Mouse (Mus musculus) hindbrain, postnatal 0 days (tissue): ENCODE measurements at regions not wholly inside any gene's neighbourhood (a gene's known extent, or its start where the extent isn't known, plus 50 kb on each side); places are given as distances from the start of the nearest gene placed in this dataset.

ENCODE experiments used
- ATAC-seq: fragments of 200-750 bp; cut with Nextera tagmentation; 2 replicates; pipeline ENCODE4 v1.8.0; 2017; ENCODE audit warnings: mild to moderate bottlenecking, moderate TSS enrichment, moderate library complexity
- DNase-seq: peaks from one replicate; pipeline ENCODE4 v3.0.0-alpha.2; 2015; ENCODE audit warnings: low spot score
- H3K27ac ChIP-seq: fragments of 300-500 bp; sonication (generic); 2 replicates; pipeline ENCODE4 v1.5.1; 2014; ENCODE audit warnings: mild to moderate bottlenecking
- H3K27me3 ChIP-seq: fragments of 300-500 bp; sonication (generic); 2 replicates; pipeline ENCODE4 v1.6.1; 2014; ENCODE audit warnings: low read length, mixed read lengths; ENCODE audit not compliant: insufficient read depth
- H3K36me3 ChIP-seq: fragments of 300-500 bp; sonication (generic); 2 replicates; pipeline ENCODE4 v1.6.1; 2014; ENCODE audit warnings: low read length, mixed read lengths; ENCODE audit not compliant: insufficient read depth
- H3K4me1 ChIP-seq: fragments of 300-500 bp; sonication (generic); 2 replicates; pipeline ENCODE4 v1.6.1; 2014; ENCODE audit warnings: antibody characterized with exemption, low read length, mixed read lengths; ENCODE audit not compliant: insufficient read depth
- H3K4me2 ChIP-seq: fragments of 300-500 bp; sonication (generic); 2 replicates; pipeline ENCODE4 v1.6.1; 2014; ENCODE audit warnings: low read depth, mild to moderate bottlenecking, low read length, moderate library complexity, mixed read lengths
- H3K4me3 ChIP-seq: fragments of 300-500 bp; sonication (generic); 2 replicates; pipeline ENCODE4 v1.5.1; 2014; ENCODE audit warnings: low read length
- H3K9ac ChIP-seq: fragments of 300-500 bp; sonication (generic); replicated peaks from 2 replicates; pipeline ENCODE4 v1.6.1; 2014; ENCODE audit warnings: mild to moderate bottlenecking, low read length, moderate library complexity, mixed read lengths
- H3K9me3 ChIP-seq: fragments of 300-500 bp; sonication (generic); 2 replicates; pipeline ENCODE4 v1.6.1; 2016; ENCODE audit warnings: low read length, mixed read lengths
- CTCF ChIP-seq: IDR thresholded peaks from 2 replicates; pipeline ENCODE4 v1.5.1; 2016; ENCODE audit warnings: antibody characterized with exemption, control low read depth, low read depth
- WGBS: fragments of 180-500 bp; shearing (Covaris S2); extraction: QIAGEN DNeasy Blood & Tissue Kit; methylation state at CpG from one replicate; pipeline ENCODE4 v1.1.7; 2014; 5-methylcytosine and 5-hydroxymethylcytosine counted together

DNA sequence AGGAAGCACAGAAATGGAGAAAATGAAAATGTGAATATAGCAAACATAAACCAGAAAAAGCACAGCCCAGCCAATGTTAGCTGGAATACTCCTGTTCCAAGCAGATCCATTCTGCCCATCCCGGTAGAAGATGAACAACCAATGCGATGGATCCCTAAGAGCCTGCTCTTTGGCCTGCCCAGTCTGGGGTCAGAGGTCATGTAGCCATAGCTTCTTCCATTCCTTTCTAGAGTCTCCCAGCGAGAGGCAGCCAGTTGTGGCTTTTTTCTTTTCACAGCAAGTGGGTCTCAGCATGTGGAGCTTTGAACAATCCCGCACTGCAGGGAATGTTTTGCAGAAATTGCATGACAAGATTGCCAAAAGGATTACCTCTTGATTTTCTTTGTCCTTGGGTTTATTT is 585.6 kb upstream of the Adgrl4 start:
- TF ChIP-seq CTCF: no peak
- no peak overlapping the region for H3K4me3 ChIP-seq
- WGBS: 17% methylated on average over 4 of the region's 4 CpGs
- ATAC-seq (no peak), DNase-seq (no peak)
- no peak overlapping the region for H3K9ac ChIP-seq
- H3K27me3 ChIP-seq: no peaks in the 10 kb centered on the region
- no peaks in the 10 kb centered on the region for H3K9me3 ChIP-seq
- H3K27ac ChIP-seq: no peak overlapping the region
- H3K36me3 ChIP-seq: no peaks in the 10 kb centered on the region
- H3K4me1 ChIP-seq: no peaks in the 10 kb centered on the region
- no peak overlapping the region for H3K4me2 ChIP-seq

DNA sequence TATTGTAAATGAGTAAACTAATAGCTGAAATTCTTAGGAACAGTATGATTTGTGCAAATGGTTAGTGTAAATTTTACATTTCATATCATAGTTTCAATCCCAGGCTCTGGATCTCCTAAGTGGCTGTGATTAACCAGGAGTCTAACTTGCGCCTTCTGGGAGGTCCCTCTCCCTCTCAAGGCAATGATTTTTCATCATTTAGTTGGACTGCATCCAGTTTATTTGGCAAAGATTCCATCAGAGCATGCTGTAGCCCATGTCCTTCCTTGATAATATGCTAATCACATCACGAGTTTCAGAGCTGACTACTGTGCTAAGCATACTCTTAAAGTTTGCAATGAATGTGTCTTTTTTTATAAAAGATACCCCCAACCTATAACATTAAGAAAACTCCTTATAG is 541.0 kb upstream of the Adgrl4 start:
- no peak overlapping the region for H3K4me2 ChIP-seq
- no peak overlapping the region for H3K4me3 ChIP-seq
- no peaks in the 10 kb centered on the region for H3K9me3 ChIP-seq
- no peaks in the 10 kb centered on the region for H3K27me3 ChIP-seq
- DNase-seq (peak; percentile 30), ATAC-seq (no peak)
- TF ChIP-seq CTCF: no peak
- no peak overlapping the region for H3K27ac ChIP-seq
- WGBS: 59% methylated on average over 2 of the region's 2 CpGs
- no peaks in the 10 kb centered on the region for H3K36me3 ChIP-seq
- no peaks in the 10 kb centered on the region for H3K4me1 ChIP-seq
- no peak overlapping the region for H3K9ac ChIP-seq

DNA sequence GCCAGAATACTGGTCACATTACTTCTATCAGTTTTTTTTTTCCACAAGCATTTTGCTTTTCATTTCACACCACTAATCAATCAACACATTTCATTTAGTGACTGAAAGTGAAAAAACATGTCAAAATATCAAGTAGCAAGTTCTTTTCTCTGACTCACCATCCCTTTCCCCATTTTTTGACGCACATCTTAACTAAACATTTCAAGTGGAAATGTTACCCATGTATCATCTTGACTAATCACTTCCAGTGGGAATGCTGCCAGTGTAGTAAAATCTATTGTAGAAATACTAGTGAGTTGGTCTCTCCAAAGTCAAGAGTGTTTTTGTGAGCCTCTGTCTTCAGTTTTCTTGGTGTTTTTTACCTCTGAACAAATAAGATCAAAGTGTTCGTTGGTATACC is 527.6 kb upstream of the Adgrl4 start:
- H3K4me3 ChIP-seq: no peak overlapping the region
- no peaks in the 10 kb centered on the region for H3K36me3 ChIP-seq
- DNase-seq (no peak), ATAC-seq (no peak)
- TF ChIP-seq CTCF: no peak
- H3K4me2 ChIP-seq: no peak overlapping the region
- H3K4me1 ChIP-seq: no peaks in the 10 kb centered on the region
- no peak overlapping the region for H3K9ac ChIP-seq
- H3K27ac ChIP-seq: no peak overlapping the region
- H3K27me3 ChIP-seq: no peaks in the 10 kb centered on the region
- no peaks in the 10 kb centered on the region for H3K9me3 ChIP-seq
- 89% methylated on average over 2 of the region's 2 CpGs for WGBS

DNA sequence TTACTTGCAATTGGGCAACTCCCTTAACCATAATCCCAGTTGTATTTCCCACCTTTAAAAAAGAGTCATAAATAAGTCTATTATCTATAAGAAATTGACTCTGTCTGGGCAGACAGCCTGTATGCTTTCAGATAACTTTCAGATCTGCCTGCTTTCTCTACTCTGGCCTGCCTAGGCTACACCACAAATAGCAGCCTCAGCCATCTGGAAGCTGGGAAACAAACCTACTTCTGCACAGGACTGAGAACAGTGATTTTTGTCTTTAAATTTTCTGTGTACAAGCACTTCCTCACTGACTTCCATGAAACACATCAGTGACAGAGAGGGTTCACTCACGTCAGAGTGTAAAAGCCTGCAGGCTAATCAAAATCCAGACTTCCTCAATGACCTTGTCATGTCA is 482.8 kb upstream of the Adgrl4 start:
- Histone ChIP-seq H3K27ac (no peak overlapping the region), H3K36me3 (no peaks in the 10 kb centered on the region), H3K4me1 (no peaks in the 10 kb centered on the region), H3K4me2 (no peak overlapping the region), H3K4me3 (no peak overlapping the region), H3K9me3 (no peaks in the 10 kb centered on the region), H3K9ac (no peak overlapping the region), H3K27me3 (no peaks in the 10 kb centered on the region)
- DNase-seq: no peak
- TF ChIP-seq CTCF: no peak
- no peak for ATAC-seq
- WGBS: 61% methylated on average over 1 of the region's 1 CpGs

DNA sequence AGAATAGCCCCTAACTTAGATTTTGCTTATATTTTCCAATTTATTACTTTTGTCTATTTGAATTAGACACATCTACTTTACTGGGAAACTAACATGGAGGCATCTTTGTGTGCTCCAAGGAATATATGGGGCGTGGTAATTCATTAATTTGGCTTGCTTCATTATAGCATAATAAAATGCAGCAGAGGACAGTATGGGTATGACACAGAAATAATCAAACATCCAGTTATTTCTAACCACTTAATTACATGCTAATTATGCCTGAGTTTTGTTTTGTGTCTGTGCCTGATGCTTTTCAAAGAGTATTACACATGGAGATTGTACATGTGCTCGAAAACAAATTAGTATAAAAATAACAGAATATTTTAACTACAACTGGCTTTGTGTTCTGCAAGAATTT is 438.0 kb upstream of the Adgrl4 start:
- H3K4me3 ChIP-seq: no peak overlapping the region
- no peaks in the 10 kb centered on the region for H3K9me3 ChIP-seq
- ATAC-seq (no peak), DNase-seq (no peak)
- no peaks in the 10 kb centered on the region for H3K36me3 ChIP-seq
- H3K27me3 ChIP-seq: no peaks in the 10 kb centered on the region
- 52% methylated on average over 2 of the region's 2 CpGs for WGBS
- no peaks in the 10 kb centered on the region for H3K4me1 ChIP-seq
- TF ChIP-seq CTCF: no peak
- no peak overlapping the region for H3K4me2 ChIP-seq
- H3K27ac ChIP-seq: no peak overlapping the region
- H3K9ac ChIP-seq: no peak overlapping the region

DNA sequence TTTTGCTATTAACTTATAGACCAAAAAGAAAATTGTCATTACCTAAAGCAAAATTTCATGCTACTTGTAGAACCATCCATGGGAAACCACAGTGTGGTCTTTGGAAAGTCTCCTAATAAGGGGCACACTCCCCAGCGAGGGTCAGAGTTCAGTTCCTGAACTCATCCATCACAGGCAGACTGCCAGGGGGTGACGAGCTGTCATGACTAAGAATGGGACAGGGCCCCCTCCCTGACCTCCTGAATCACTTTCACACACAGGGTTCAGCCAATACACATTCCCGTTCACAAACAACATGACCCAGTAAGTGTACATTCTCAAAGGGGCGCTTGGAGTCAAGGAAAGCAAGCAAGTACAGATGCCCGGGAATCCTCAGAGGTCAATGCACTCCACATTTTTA is 437.5 kb upstream of the Adgrl4 start:
- H3K9ac ChIP-seq: no peak overlapping the region
- no peak for ATAC-seq

DNA sequence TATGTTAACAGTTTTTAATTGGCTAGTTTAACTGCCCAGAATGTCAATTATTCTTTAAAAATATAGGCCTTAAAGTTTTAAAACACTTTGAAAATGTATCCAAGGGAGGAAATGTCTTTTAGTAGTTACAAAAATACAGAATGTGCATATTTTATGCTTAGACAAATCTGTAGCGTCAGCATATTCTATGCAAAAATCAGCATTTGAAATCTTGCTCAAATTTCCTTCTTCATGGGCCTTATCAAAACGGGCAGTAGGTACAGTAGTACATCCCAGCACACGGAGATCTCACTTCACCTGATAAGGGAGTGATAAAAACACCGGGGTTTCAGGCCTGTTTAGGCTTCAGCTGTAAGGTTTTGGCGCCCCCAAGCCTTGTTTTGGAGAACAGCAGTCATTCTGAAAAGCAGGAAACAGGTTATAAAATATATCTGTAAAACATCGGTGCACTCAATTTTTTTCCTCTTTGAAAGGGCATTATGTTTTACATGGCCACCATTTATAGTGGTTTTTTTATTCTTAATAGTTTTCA is 435.7 kb upstream of the Adgrl4 start:
- 30% methylated on average over 6 of the region's 6 CpGs for WGBS
- peak; percentile 83 for DNase-seq
- no peaks in the 10 kb centered on the region for H3K9me3 ChIP-seq
- ATAC-seq: 0 out of 2 replicates have a peak, but pooled peaks have one; percentile 45
- H3K4me2 ChIP-seq: no peak overlapping the region
- H3K27me3 ChIP-seq: no peaks in the 10 kb centered on the region
- no peaks in the 10 kb centered on the region for H3K4me1 ChIP-seq
- no peak overlapping the region for H3K4me3 ChIP-seq
- peak; percentile 84 for TF ChIP-seq CTCF
- H3K27ac ChIP-seq: no peak overlapping the region
- no peak overlapping the region for H3K9ac ChIP-seq
- no peaks in the 10 kb centered on the region for H3K36me3 ChIP-seq

More for the DNA sequence above, 437.5 kb upstream of the Adgrl4 start:
- WGBS: 17% methylated on average over 5 of the region's 5 CpGs
- DNase-seq: no peak
- Histone ChIP-seq H3K4me3 (no peak overlapping the region), H3K9me3 (no peaks in the 10 kb centered on the region), H3K4me2 (no peak overlapping the region), H3K4me1 (no peaks in the 10 kb centered on the region), H3K27ac (no peak overlapping the region), H3K27me3 (no peaks in the 10 kb centered on the region), H3K36me3 (no peaks in the 10 kb centered on the region)
- TF ChIP-seq CTCF: no peak
